Mouse (Mus musculus) c-Kit-positive CD71-positive TER-119-negative erythroid progenitor cells, embryonic 14.5 days (primary cell): ENCODE data around the gene Shisal2a.

Experiments
- DNase-seq: peaks from one replicate; pipeline ENCODE4 v3.0.0-alpha.2; 2013; ENCODE audit warnings: low read depth

The Shisal2a gene

DNA sequence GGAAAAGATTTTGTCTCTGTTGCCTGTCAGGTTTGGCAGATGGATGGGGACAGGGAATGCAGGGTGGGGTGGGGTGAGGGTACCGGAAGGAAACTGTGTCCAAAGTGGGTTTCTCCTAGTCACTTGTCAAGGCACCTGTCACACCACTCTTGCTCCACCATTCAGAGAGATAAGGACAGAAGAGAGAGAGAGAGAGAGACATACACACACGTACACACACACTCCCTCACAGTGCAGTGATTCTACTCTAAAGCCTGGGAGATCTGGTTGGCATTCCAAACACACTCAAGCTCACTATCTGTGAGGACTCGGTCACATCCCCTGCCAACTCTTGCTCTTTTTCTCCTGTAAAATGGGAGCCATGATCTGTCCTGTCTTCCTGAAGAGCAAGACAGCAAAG lies 11.0 kb downstream of the Shisal2a start:
- DNase-seq: no peak

GRCm38 (mm10) chr4:108371421-108371820 lies 11.7 kb downstream of the Shisal2a start:
- DNase-seq: no peak

DNA sequence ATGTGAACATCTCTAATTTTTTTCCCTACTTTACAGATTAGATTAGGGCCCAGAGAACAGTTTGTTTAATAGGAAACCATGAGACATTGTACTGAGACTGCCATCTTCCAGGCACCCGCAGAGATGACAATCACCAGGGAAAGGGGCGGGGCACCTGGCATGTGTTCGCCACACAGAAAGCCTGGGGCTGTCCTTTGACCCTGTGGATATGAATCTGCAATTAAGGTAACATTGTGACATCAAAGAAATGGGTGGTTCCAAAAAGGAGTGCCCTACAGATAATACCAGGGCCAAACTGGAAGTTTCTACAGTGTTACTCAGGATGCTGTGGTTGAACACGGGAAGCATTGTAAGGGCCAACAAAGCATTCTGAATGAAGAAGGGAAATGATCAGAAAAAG lies 12.7 kb downstream of the Shisal2a start:
- DNase-seq: no peak

DNA sequence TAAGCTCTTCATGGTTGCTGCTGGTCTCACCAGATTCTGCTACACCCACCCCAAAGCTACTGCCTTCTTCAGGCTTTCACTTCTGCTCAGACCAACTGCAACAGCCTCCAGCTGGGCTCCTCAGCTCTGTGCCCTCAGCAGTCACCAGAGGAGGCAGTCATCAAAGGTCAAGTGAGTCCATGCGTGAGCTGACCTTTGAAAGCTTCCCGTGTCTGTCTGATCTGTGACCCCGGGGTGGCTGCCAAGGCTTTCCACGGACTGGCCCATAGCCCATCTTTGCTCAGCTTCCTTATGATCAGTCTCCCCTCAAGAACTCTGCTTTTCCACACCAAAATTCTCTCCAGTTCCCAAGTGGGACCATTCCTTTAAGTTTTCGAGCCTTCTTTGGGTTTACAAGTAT lies 13.9 kb downstream of the Shisal2a start:
- no peak for DNase-seq

- DNase-seq: no peak
These were observed 19.1 kb downstream of the Shisal2a start for GRCm38 (mm10) chr4:108364111-108364476.

GRCm38 (mm10) chr4:108363355-108364110 lies 19.6 kb downstream of the Shisal2a start:
- DNase-seq: no peak

GRCm38 (mm10) chr4:108362321-108363261 lies 20.6 kb downstream of the Shisal2a start:
- DNase-seq: no peak

DNA sequence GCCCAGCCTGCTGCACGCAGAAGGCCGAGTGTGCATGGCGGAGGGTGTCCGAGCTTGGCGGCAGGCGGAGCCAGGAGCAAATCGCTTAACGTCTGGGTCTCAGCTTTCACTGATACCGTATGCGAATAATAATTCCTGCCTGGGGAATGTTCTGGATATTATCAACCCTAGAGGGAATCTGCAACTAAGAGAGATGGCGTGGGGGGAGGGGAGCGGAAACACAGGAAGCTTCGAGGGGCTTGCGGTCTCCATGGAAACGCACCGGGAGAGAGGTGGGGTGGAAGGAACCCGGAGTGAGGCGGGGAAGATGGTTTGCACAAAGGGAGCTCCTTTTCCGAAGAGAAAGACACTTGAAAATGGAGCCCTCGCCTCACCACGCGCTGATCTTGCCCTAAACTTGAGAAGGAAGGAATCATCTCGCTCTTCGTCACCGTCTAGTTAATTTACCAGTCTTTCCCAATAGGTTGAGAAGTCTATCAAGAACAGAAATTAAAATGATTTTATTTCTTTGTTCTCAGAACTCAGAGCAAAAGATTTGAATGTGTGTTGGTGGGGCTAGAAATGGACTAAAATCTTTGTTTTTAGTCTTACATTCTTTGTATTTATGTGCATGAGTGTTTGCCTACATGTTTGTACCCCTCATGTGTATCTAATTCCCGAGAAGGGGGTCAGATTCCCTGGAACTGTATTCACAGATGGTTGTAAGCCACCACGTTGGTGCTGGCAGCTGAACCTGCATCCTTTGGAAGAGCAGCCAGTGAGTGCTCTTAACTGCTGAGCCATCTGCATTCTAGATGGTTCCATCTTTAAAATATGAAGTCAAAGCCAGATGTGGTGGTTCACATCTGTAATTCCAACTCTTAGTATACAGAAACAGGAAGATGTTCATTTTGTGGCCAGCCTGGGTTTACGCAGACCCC lies 22.8 kb downstream of the Shisal2a start:
- no peak for DNase-seq

- no peak for DNase-seq
These were observed 24.7 kb downstream of the Shisal2a start for GRCm38 (mm10) chr4:108358498-108358897.

DNA sequence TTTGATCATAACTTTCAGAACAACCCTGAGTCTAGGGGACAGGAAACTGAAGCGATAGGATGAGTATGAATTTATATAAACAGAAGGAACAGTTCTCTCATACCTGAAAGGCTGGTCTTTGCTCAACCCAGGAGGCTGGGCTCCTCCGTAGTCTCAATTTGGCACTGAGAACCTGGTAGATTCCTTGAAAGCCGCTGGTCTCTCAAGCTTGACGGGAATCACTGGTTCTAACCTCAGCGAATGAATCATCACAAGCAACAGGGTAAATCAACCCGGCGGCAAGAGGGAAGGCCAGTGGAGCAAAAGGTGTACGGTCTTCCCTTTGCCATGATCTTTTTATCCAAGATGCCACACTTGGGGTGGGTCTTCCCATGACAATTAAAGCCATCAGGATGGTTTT lies 25.7 kb downstream of the Shisal2a start:
- DNase-seq: no peak

DNA sequence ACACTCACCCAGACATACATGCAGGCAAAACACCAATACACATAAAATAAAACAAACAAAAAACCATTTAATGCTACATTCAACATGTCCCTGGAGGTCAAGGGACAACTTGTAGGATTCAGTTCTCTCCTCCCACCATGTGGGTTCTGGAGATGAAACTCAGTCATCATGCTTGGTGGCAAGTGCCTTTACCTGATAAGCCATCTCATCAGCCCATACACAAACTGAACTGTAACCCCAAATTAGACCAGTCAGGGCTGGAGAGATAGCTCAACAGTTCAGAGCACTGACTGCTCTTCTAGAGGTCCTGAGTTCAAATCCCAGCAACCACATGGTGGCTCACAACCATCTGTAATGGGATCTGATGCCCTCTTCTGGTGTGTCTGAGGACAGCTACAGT lies 29.6 kb downstream of the Shisal2a start:
- DNase-seq: peak; percentile 40

DNA sequence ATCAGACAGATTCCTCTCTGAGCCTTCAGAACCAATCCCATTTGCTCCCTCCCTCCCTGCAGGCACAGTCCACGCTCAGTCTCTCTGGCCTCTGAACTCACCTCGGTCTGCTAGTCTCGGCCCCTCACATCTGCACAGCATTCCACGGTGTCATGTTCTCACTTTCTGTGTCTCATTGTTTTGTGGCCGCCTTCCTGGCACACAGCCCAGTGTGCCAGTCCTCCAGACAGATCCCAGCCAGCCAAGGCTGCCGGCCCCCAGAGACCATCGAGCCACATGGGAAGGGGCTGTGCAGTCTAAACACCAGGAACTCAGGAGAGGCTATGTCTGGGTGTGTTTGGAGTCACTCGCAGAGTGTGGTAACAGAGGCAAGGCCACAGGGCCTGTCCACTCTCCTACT lies 32.3 kb downstream of the Shisal2a start:
- DNase-seq: no peak

- DNase-seq: no peak
These were observed 33.2 kb downstream of the Shisal2a start for GRCm38 (mm10) chr4:108349836-108350547.

DNA sequence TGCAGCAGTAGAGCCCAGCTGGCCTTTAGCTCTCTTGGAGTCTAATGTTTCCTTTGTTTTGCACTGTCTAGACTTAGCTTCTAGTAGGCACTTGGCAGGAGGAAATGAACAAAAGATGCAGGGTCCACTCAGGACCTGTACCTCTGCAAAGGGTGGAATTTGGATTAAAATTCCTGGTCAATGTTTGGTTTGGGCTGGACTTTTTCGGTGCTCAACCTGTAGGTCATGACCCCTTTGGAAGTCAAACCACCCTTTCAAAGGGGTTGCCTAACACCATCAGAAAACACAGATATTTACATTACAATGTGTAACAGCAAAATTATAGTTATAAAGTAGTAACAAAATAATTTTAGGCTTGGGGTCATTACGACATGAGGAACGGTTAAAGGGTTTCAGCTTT lies 34.1 kb downstream of the Shisal2a start:
- no peak for DNase-seq

DNA sequence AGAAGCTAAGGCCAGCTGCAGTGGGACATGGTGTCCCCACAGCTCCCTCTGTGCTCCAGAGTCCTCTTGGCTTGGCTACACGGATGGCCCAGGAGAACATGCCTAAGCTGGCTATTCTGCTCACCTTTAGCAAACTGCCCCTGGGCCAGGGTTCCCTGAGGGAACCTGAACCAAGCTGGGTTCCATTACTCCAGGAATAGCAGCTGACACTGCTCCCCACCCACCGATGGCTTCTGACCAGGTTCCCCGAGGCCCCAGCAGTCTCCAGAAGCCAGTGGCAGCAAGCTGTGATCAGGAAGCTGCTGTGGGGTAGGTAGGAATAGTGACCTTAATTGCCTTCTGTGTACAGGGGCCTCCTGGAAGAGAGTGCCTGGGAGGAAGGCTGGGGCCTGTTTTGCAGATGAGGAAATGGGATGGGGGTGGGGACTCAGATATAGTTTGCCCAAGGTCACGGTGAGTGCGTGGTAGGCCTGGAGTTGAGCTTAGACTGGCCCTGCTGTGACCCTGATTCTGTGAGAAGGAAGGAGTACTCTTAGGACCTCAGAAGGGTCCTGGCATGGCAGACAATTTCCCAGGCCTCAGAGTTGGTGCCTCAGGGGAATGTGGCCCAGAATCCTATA lies 34.8 kb downstream of the Shisal2a start:
- no peak for DNase-seq

DNA sequence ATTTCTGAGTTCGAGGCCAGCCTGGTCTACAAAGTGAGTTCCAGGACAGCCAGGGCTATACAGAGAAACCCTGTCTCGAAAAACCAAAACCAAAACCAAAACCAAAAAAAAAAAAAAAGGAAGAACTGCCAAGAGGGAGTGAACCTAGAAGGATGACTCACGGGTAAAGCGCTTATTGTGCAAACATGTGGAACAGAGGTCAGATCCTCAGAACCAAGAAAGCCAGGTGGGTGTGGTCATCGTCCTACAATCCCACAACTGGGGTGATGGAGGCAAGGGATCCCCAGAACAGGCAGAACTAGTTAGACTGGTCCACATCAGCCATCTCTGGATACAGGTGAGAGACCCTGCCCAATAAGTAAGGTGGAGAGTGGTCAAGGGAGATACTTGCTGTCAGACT lies 36.0 kb downstream of the Shisal2a start:
- DNase-seq: no peak

DNA sequence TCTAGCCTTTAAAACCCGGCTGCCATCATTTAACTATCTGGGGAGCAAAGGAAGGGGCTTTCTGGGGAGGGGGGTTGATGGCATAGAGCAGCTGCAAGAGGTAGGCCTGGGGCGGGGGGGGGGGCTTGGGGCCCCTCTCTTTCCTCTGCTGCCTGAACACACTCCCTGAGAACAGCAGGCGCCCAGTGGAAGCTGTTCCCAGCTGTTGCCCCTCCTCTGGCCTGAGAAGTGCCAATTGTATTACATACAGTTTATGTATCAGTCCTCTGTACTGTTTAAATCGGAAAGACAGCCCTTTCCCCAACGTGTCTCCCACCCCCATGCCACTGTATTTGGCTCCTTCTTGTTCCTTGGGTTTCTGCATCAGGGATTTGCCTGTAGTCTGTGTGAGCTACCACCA lies 37.3 kb downstream of the Shisal2a start:
- no peak for DNase-seq

GRCm38 (mm10) chr4:108344631-108345083 lies 38.5 kb downstream of the Shisal2a start:
- no peak for DNase-seq

- peak; percentile 40 for DNase-seq
These were observed 43.9 kb downstream of the Shisal2a start for GRCm38 (mm10) chr4:108339277-108339690.

DNA sequence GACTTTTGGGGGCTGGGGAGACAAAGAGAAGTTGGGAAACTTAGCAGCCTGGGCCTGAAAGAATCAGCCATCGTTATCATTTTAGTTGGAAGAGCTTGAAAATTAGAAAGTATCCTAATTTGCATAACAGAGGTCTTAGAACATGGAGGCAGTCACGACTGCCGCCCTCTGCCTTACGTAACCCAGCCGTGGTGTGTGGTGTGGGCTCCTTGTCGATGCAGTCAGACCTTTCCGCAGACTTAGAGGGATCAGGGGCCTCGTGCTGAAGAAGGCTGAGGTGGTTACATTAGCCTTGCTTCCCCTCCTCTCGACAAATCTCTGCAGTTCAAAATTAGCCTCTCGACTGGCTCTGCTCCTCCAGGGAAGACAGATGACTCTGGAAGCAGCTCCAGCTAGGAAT lies 44.3 kb downstream of the Shisal2a start:
- no peak for DNase-seq

DNA sequence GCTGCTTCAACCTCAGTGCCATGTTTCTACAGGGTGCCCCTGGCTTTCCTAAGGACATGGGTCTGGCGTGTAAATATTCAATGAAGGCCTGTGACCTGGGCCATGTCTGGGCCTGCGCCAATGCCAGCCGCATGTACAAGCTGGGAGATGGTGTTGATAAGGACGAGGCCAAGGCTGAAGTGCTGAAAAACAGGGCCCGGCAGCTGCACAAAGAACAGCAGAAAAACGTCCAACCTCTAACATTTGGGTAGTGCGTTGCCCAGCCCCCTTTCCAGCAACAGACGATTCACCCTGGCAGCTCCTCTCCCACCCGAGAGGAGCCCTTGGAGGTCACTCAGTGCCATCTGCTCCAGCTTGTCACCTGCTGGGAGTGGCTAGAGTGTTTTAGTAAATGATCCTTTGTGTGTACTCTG lies 44.8 kb downstream of the Shisal2a start:
- DNase-seq: no peak
